Mouse (Mus musculus) embryonic fibroblast, embryonic 13.5 days (primary cell): Measurements from ENCODE around the gene 1810055G02Rik.

Experiments used
- CTCF ChIP-seq: IDR thresholded peaks from 2 replicates; pipeline ENCODE4 v1.5.1; 2011; ENCODE audit warnings: mild to moderate bottlenecking, control low read depth, low read length, moderate library complexity, borderline replicate concordance; ENCODE audit not compliant: insufficient read depth
- POLR2A ChIP-seq: IDR thresholded peaks from 2 replicates; pipeline ENCODE4 v1.6.1; 2011; ENCODE audit warnings: low read depth, mild to moderate bottlenecking, control low read depth, low read length, moderate library complexity

GRCm38 (mm10) chr19:3757861-3758260, 49.8 kb downstream of the 1810055G02Rik start:
- TF ChIP-seq CTCF (no peak), POLR2A (no peak)
